Mouse (Mus musculus): ENCODE results near the gene Gm42742. TPM values are rescaled to one million over a fixed set of nuclear protein-coding genes. Genes with fewer than 3 reads are reported as not detected.
A peak's percentile ranks its signal among the peaks of the same experiment; 100 is the strongest.

The Gm42742 gene
- polyA plus RNA-seq, 1 experiment from 2014 or later = 66.8 TPM

GRCm38 (mm10) chr7:126984667-126985444, 36.0 kb downstream of the Gm42742 start:
- no peak for ATAC-seq (ENCODE audit: low FRiP score, low read depth)
- no peaks in the 10 kb centered on the region for H3K4me1 ChIP-seq
- no peaks in the 10 kb centered on the region for H3K27me3 ChIP-seq
- 68% methylated on average over 10 of the region's 10 CpGs for WGBS
- H3K27ac ChIP-seq (replicated peaks) = no peak overlapping the region
- no peak overlapping the region for H3K4me3 ChIP-seq
- peaks cover 13% of the 10 kb centered on the region for H3K36me3 ChIP-seq
- no peak overlapping the region for H3K4me2 ChIP-seq (replicated peaks)
- no peaks in the 10 kb centered on the region for H3K9me3 ChIP-seq
- no peak overlapping the region for H3K9ac ChIP-seq (replicated peaks)

DNA sequence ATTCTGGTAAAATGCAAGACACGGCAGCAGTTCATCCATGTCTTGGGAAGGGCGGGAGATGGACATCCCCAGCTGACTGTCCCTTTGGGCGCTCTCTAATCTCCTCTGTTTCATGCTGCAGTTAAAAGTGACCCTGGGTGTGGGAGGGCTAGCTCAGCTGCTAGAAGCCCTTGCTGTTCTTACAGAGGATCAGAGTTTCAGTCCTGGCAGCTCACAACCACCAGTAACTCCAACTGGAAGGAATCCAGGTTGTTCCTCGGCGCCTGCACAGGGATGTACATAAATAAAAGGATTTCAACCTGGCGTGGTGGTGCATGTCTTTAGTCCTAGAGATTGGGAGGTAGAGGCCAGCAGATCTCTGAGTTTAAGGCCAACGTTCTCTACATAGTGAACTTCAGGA, 37.8 kb downstream of the Gm42742 start:
- peaks cover 31% of the 10 kb centered on the region for H3K36me3 ChIP-seq
- 87% methylated on average over 7 of the region's 7 CpGs for WGBS
- no peak overlapping the region for H3K4me3 ChIP-seq
- no peaks in the 10 kb centered on the region for H3K9me3 ChIP-seq
- H3K9ac ChIP-seq (replicated peaks) = no peak overlapping the region
- no peak for ATAC-seq (ENCODE audit: low FRiP score, low read depth)
- H3K4me1 ChIP-seq = no peaks in the 10 kb centered on the region
- no peak overlapping the region for H3K27ac ChIP-seq (replicated peaks)
- no peak overlapping the region for H3K4me2 ChIP-seq (replicated peaks)
- no peaks in the 10 kb centered on the region for H3K27me3 ChIP-seq

- H3K27me3 ChIP-seq = no peaks in the 10 kb centered on the region
- H3K36me3 ChIP-seq = peaks cover 33% of the 10 kb centered on the region
- no peak overlapping the region for H3K4me2 ChIP-seq (replicated peaks)
- peaks cover 4% of the 10 kb centered on the region for H3K4me1 ChIP-seq
- H3K9ac ChIP-seq (replicated peaks) = no peak overlapping the region
- no peak overlapping the region for H3K4me3 ChIP-seq
- WGBS = 93% methylated on average over 4 of the region's 4 CpGs
- no peak for ATAC-seq (ENCODE audit: low FRiP score, low read depth)
- no peak overlapping the region for H3K27ac ChIP-seq (replicated peaks)
- H3K9me3 ChIP-seq = no peaks in the 10 kb centered on the region
These were observed 38.8 kb downstream of the Gm42742 start for GRCm38 (mm10) chr7:126982054-126982453.

- Histone ChIP-seq H3K4me3 (no peak overlapping the region), H3K4me2 (replicated peaks) (no peak overlapping the region), H3K36me3 (peaks cover 33% of the 10 kb centered on the region), H3K4me1 (peaks cover 7% of the 10 kb centered on the region), H3K9me3 (no peaks in the 10 kb centered on the region), H3K27ac (replicated peaks) (no peak overlapping the region), H3K27me3 (no peaks in the 10 kb centered on the region), H3K9ac (replicated peaks) (no peak overlapping the region)
- 92% methylated on average over 2 of the region's 2 CpGs for WGBS
- ATAC-seq (ENCODE audit: low FRiP score, low read depth) = no peak
These were observed 39.3 kb downstream of the Gm42742 start for GRCm38 (mm10) chr7:126981601-126982000.

- Histone ChIP-seq H3K27ac (replicated peaks) (no peak overlapping the region), H3K27me3 (no peaks in the 10 kb centered on the region), H3K4me3 (no peak overlapping the region), H3K9me3 (no peaks in the 10 kb centered on the region), H3K4me2 (replicated peaks) (no peak overlapping the region), H3K36me3 (peaks cover 33% of the 10 kb centered on the region), H3K9ac (replicated peaks) (no peak overlapping the region), H3K4me1 (peaks cover 7% of the 10 kb centered on the region)
- ATAC-seq (ENCODE audit: low FRiP score, low read depth) = no peak
- 95% methylated on average over 6 of the region's 6 CpGs for WGBS
These were observed 42.1 kb downstream of the Gm42742 start for GRCm38 (mm10) chr7:126978841-126979240.

GRCm38 (mm10) chr7:126976878-126977459, 43.9 kb downstream of the Gm42742 start:
- H3K36me3 ChIP-seq = peaks cover 36% of the 10 kb centered on the region
- no peaks in the 10 kb centered on the region for H3K9me3 ChIP-seq
- peaks cover 7% of the 10 kb centered on the region for H3K4me1 ChIP-seq
- no peaks in the 10 kb centered on the region; the same call in 1 of the 2 replicates for H3K27me3 ChIP-seq
- no peak for ATAC-seq (ENCODE audit: low FRiP score, low read depth)
- peak overlapping the region; percentile 88 for H3K4me2 ChIP-seq (replicated peaks)
- 29% methylated on average over 14 of the region's 14 CpGs for WGBS
- H3K27ac ChIP-seq (replicated peaks) = peak overlapping the region; percentile 96; the same call in 1 of the 2 replicates
- H3K4me3 ChIP-seq = peak overlapping the region; percentile 97
- peak overlapping the region; percentile 97 for H3K9ac ChIP-seq (replicated peaks)

DNA sequence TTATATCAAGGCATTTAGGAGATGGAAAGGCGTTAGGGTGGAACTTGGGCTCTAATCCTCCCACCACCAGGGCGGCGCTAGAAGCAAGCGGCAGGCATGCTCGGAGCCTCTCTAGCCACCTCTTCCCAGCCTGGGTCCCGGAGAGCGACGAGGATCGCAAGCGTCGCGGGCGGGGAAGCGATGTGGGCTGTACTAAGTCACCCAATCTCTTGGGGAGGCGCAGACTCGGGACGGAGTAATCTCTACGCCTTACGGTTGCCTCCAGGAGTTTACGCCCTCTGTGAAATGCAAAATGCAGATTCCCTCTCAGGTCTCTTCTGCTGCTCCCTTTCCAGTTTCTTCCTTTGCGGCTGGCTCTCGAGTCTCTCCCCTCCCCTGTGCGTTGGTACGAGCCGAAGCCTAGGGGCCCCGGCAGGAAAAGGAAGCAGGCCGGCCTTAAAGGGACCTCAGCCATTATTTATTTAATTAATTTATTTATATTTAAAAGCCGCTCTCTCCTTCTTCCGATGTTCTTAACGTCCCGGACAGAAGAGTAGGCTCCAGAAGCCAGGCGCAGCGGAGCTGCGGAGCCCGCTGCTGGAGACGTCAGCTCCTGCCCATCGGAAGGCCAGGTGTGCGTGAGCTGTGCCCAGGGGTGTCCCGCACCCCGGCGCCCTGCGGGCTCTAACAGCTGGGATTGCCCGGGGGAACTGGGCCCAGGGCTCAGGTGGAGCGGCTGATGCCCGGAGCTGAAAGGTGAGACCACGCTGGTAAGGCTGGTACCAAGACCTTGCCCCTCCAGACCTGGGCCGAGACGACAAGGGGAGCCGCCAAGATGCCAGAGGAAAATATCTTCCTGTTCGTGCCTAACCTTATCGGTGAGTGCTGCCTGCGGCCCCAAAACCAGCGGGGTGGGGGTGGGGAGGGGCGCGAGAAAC, 44.7 kb downstream of the Gm42742 start, which contains the start of gene Cdiptos:
Gene Cdiptos (minus strand): TSS at position 149 of the 917 bp plus-strand sequence.
- H3K27me3 ChIP-seq = no peaks in the 10 kb centered on the region; the same call in 1 of the 2 replicates
- peaks cover 7% of the 10 kb centered on the region for H3K4me1 ChIP-seq
- WGBS = under 1% methylated on average over 55 of the region's 55 CpGs
- ATAC-seq (ENCODE audit: low FRiP score, low read depth) = peak; percentile 95
- no peaks in the 10 kb centered on the region for H3K9me3 ChIP-seq
- H3K4me3 ChIP-seq = peak within 1 kb of the TSS; percentile 97
- H3K9ac ChIP-seq (replicated peaks) = peak within 1 kb of the TSS; percentile 97
- H3K27ac ChIP-seq (replicated peaks) = peak within 1 kb of the TSS; percentile 96
- peaks cover 35% of the 10 kb centered on the region for H3K36me3 ChIP-seq
- peak within 1 kb of the TSS; percentile 88 for H3K4me2 ChIP-seq (replicated peaks)

- Histone ChIP-seq H3K4me2 (replicated peaks) (peak within 1 kb of the TSS; percentile 88), H3K4me1 (peaks cover 7% of the 10 kb centered on the region), H3K9me3 (no peaks in the 10 kb centered on the region), H3K4me3 (peak within 1 kb of the TSS; percentile 97), H3K27ac (replicated peaks) (peak within 1 kb of the TSS; percentile 96), H3K36me3 (peaks cover 37% of the 10 kb centered on the region), H3K9ac (replicated peaks) (peak within 1 kb of the TSS; percentile 97), H3K27me3 (no peaks in the 10 kb centered on the region; the same call in 1 of the 2 replicates)
- 0% methylated on average over 1 of the region's 1 CpGs for WGBS
- ATAC-seq (ENCODE audit: low FRiP score, low read depth) = no peak
These were observed 45.2 kb downstream of the Gm42742 start, which contains the start of gene Cdipt for GRCm38 (mm10) chr7:126975893-126975949. Gene Cdipt (plus strand): TSS chr7:126975914.

- no peak overlapping the region for H3K9ac ChIP-seq (replicated peaks)
- peak overlapping the region; percentile 88 for H3K4me2 ChIP-seq (replicated peaks)
- peaks cover 7% of the 10 kb centered on the region for H3K4me1 ChIP-seq
- no peaks in the 10 kb centered on the region; the same call in 1 of the 2 replicates for H3K27me3 ChIP-seq
- H3K4me3 ChIP-seq = peak overlapping the region; percentile 97
- H3K9me3 ChIP-seq = no peaks in the 10 kb centered on the region
- 18% methylated on average over 8 of the region's 8 CpGs for WGBS
- H3K27ac ChIP-seq (replicated peaks) = 0 out of 2 replicates have a peak overlapping the region, but pooled peaks have one; percentile 96
- peak; percentile 57 for ATAC-seq (ENCODE audit: low FRiP score, low read depth)
- H3K36me3 ChIP-seq = peaks cover 36% of the 10 kb centered on the region
These were observed 45.4 kb downstream of the Gm42742 start for GRCm38 (mm10) chr7:126975493-126975892.

- H3K9ac ChIP-seq (replicated peaks) = no peak overlapping the region
- peaks cover 20% of the 10 kb centered on the region for H3K27me3 ChIP-seq
- no peak for ATAC-seq (ENCODE audit: low FRiP score, low read depth)
- H3K4me2 ChIP-seq (replicated peaks) = no peak overlapping the region
- no peaks in the 10 kb centered on the region for H3K4me1 ChIP-seq
- 70% methylated on average over 6 of the region's 6 CpGs for WGBS
- H3K9me3 ChIP-seq = no peaks in the 10 kb centered on the region
- no peak overlapping the region for H3K27ac ChIP-seq (replicated peaks)
- H3K36me3 ChIP-seq = peaks cover 21% of the 10 kb centered on the region; the same call in 1 of the 2 replicates
- H3K4me3 ChIP-seq = no peak overlapping the region
These were observed 53.5 kb downstream of the Gm42742 start for GRCm38 (mm10) chr7:126967361-126967760.

GRCm38 (mm10) chr7:126965568-126965967, 55.3 kb downstream of the Gm42742 start:
- Histone ChIP-seq H3K4me1 (no peaks in the 10 kb centered on the region), H3K27ac (replicated peaks) (no peak overlapping the region), H3K36me3 (peaks cover 25% of the 10 kb centered on the region), H3K4me2 (replicated peaks) (no peak overlapping the region), H3K9me3 (no peaks in the 10 kb centered on the region), H3K4me3 (no peak overlapping the region), H3K27me3 (peaks cover 34% of the 10 kb centered on the region), H3K9ac (replicated peaks) (no peak overlapping the region)
- no peak for ATAC-seq (ENCODE audit: low FRiP score, low read depth)
- WGBS = 73% methylated on average over 3 of the region's 3 CpGs
